Mouse (Mus musculus): Measurements from ENCODE around the gene Rcan2.

- TF ChIP-seq EP300 (IDR thresholded peaks at IDR 0.05; ENCODE audit: low read depth), result no peak
- no peak for TF ChIP-seq CTCF (IDR thresholded peaks at IDR 0.05; ENCODE audit: low read depth)
Measured at GRCm38 (mm10) chr17:44083156-44083555, 282.0 kb downstream of the Rcan2 start.
